Mouse (Mus musculus) megakaryocyte-erythroid progenitor cell, adult 5-6 weeks (primary cell): Measurements from ENCODE around the gene Rtp2. TPM values are rescaled to one million over a fixed set of nuclear protein-coding genes. Genes with fewer than 3 reads are reported as not detected.

Experiments
- ATAC-seq: replicated peaks from 2 replicates; pipeline ENCODE4 v1.8.0; 2016; ENCODE audit warnings: mild to moderate bottlenecking, inconsistent platforms; ENCODE audit not compliant: severe bottlenecking, poor library complexity, low FRiP score, low TSS enrichment
- total RNA-seq, 2 experiments: library from RNA; stranded (forward) in 1 of 2; stranded (reverse) in 1 of 2; fragments of 200-1000, 215-1000 nt in 1 of 2; fragments of >200 nt in 1 of 2; fragmentation: Nextera tagmentation in 1 of 2; gene quantifications; 2 replicates each; pipeline ENCODE4 v1.2.3; 2014 to 2017

Rtp2 gene
- total RNA-seq, 2 experiments from 2014 or later = not detected

DNA sequence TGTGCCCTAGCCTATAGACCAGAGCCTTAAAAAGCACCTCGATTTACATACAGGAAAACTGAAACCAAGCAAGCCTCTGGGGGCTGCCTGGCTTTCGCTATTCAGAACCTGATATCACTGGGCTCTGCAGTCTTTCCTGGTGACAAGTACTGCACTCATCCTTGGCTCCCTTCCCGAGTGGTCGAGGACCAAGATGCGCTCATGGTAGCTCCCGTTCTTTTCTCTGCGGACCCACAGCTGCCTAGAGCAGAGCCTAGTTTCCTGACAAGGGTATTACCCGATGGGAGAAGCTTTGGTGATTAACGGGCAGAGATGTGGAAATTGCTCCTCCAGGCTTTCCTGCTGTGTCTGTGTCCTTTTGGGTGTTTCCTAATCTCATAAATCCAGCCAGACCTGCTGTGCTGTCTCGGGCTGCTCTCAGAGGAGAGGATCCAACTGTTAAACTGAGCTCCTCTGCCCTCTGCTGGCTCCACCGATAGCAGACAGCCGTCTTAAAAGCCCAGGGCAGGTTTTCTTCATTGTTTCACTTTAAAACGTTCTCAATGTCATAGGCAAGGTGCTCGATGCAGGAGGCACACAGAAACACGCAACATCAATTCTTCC lies 34.1 kb downstream of the Rtp2 start:
- ATAC-seq = peak; percentile 78

DNA sequence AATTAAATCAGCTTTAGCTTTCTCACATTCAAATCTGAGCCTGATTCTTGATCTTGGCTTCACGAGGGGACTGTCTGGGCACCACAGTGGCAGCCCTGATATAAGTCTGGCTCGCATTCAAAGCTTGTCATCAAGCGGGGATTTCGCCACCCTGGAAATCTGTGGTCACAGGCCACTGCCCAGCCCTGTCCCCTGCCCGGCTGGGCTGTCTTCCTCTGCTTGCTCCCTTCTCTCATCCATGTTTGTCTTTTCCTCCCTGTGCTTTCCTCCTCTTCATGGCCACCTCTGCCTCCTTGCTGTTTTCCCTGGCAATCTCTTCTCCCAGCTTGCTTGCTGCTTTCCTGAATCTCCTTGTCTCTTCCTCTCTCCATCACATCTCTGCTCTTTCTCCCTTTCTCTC lies 34.7 kb downstream of the Rtp2 start:
- ATAC-seq = no peak

- ATAC-seq = no peak
These were observed 37.1 kb downstream of the Rtp2 start for GRCm38 (mm10) chr16:23895135-23895534.

GRCm38 (mm10) chr16:23890636-23891035 lies 41.6 kb downstream of the Rtp2 start, which contains the start of gene Sst:
Sst (minus strand) TSS chr16:23890958.
- ATAC-seq = no peak

DNA sequence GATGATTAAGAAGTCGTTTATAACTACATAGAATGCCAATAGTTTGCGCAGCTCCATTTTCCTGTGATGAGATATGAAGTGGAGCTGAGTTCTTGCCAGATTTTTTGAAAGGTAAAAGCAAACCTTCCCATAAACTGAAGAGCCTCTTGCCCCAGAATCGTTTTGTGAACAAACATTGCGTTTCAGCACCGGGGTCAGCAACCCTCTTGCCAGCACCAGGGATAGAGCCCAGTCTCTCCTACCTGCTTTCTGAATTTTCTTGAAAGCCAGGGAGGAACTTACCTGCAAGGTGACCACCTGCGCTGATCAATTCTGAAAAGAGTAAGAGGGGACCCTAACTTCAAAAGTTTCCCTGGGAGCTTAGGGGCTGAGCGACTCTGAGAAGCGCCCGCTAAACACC lies 42.0 kb downstream of the Rtp2 start:
- ATAC-seq = no peak

DNA sequence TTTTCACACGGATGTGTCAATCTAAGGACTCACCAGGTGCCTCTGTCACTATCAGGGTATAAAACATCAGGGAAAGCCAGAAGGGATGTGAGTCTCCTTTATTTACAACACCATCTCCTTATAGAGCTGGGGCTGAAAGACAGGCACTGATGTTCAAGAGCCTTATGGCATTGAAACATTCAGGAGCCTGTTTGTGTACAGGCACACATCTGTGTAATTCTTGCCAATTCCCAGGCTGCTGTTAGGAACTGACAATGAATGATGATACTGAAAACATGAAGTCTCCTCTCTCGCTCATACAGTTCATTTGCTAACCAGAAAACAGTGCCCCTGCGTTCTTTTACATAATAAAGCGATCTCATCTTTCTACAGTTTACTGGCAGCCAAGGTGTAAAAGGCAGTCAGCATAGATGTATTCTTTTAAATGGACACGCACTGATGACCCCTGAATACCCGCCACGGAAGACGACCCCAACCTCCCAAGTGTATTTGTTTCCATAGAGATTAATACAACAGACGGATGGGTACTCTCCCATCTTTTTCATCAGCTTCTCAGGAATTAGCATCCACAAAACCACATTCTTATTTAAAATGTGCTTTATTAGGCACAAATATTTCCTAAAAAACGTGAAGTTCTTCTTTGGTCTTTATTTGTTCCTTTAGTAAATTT lies 44.1 kb downstream of the Rtp2 start:
- ATAC-seq = no peak

DNA sequence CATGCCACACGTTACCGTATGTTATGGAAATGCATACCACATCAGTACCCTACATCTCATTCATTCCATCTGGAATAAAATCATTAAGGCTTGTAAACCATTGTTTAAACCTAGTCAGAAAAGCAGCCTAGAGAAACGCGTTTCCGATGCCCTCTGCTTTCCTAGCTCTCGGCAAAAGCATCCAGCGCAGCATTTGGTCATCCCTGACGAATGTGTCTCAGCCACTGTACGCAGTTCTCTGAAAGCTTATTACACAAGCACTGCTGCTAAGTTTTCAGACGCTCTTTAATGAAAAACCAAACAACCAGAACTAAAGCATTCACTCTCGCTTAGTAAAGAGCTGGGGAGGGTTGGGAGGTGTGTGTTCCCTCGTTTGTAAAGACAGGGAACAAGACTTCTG lies 47.1 kb downstream of the Rtp2 start:
- ATAC-seq = no peak

Other genes starting within 250 kb of the Rtp2 start
- not detected in 2 replicates for gene Sst, start 41.4 kb downstream of the Rtp2 start, total RNA-seq (2014; fragmentation: Nextera tagmentation)
- gene Sst, start 41.4 kb downstream of the Rtp2 start, total RNA-seq (2017) = not detected in 2 replicates
- gene Gm37419, start 56.1 kb upstream of the Rtp2 start, total RNA-seq (2014; fragmentation: Nextera tagmentation) = not detected in 2 replicates
- not detected in 2 replicates for gene Gm37419, start 56.1 kb upstream of the Rtp2 start, total RNA-seq (2017)
- 1.2 TPM in 1 of 2 replicates, not detected in the other for gene Bcl6, start 56.5 kb upstream of the Rtp2 start, total RNA-seq (2014; fragmentation: Nextera tagmentation)
- 0.61 and 1.3 TPM in 2 replicates for gene Bcl6, start 56.5 kb upstream of the Rtp2 start, total RNA-seq (2017)